Mouse (Mus musculus) ovary, postnatal 10 days (tissue): Measurements from ENCODE around the gene Gm10135.
"Not testable (repeated sequence)": the region's sequence is repeated elsewhere in the genome, so short reads cannot be mapped to it uniquely, and the experiment has no call there.

ENCODE experiments used
- DNase-seq: peaks from one replicate; pipeline ENCODE4 v3.0.0; 2022; ENCODE audit warnings: low spot score

The Gm10135 gene

DNA sequence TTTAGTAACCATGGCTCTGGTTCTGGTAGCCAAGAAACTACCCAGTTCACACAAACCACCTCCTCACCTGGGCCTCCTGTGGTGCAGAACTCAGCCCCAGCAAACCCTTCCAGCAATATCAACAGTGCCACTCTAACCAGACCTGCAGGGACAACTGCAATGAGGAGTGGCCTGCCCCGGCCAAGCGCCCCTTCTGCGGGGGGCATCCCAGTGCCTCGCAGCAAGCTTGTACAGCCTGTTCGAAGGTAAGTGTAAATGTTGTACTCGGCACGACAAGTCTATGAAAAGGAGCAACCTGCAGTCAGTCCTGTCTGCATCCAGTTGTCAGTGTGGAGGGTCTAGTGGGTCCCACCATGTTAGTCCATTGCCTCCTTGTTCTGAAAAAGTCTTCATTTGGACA is at the start of gene Gm10135:
Gene Gm10135, minus strand, starts transcription at position 101 of the 400 bp plus-strand sequence.
- DNase-seq = no peak

DNA sequence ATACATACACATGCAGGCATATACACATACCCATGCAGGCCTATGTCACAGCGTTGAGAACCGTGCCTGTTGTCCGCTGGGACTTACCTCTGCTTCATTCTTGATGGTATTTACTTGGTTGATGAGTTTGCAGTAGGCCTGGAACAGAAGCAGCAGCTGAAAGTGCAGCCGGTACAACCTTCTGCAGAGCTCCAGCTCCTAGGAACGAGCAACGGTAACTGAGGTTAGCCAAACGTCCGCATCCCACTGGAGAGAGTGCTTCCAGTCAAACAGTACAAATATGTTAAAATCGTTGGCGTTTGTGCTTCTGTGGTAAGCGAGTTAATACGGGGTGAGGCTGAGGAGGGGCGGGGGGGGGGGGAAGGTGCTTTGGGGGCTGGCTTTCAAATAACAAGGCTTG is 49.3 kb upstream of the Gm10135 start:
- no peak for DNase-seq

- no peak for DNase-seq
These were observed 40.2 kb upstream of the Gm10135 start for GRCm38 (mm10) chr5:73014745-73015144.

GRCm38 (mm10) chr5:73013611-73014287 is 39.2 kb upstream of the Gm10135 start:
- DNase-seq = not testable (repeated sequence)

- DNase-seq = not testable (repeated sequence)
These were observed 38.5 kb upstream of the Gm10135 start for GRCm38 (mm10) chr5:73012884-73013610.

- DNase-seq = not testable (repeated sequence)
These were observed 37.3 kb upstream of the Gm10135 start for GRCm38 (mm10) chr5:73011806-73012205.

DNA sequence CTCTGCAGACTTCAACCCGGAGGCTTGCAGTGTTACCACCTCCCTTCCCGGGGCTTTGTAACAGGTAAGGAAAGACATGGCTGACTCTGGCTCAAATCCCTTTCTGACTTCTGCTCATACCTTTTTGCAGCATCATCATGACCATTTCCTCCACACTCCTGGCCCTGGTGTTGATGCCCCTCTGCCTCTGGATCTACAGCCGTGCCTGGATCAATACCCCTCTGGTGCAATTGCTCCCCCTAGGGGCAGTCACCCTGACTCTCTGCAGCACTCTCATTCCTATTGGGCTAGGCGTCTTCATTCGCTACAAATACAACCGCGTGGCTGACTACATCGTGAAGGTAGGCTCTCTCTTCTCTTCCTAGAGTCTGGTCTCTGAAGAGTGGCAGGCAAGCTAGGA is 33.7 kb upstream of the Gm10135 start:
- not testable (repeated sequence) for DNase-seq

- DNase-seq = no peak
These were observed 33.1 kb upstream of the Gm10135 start for GRCm38 (mm10) chr5:73007582-73007959.

DNA sequence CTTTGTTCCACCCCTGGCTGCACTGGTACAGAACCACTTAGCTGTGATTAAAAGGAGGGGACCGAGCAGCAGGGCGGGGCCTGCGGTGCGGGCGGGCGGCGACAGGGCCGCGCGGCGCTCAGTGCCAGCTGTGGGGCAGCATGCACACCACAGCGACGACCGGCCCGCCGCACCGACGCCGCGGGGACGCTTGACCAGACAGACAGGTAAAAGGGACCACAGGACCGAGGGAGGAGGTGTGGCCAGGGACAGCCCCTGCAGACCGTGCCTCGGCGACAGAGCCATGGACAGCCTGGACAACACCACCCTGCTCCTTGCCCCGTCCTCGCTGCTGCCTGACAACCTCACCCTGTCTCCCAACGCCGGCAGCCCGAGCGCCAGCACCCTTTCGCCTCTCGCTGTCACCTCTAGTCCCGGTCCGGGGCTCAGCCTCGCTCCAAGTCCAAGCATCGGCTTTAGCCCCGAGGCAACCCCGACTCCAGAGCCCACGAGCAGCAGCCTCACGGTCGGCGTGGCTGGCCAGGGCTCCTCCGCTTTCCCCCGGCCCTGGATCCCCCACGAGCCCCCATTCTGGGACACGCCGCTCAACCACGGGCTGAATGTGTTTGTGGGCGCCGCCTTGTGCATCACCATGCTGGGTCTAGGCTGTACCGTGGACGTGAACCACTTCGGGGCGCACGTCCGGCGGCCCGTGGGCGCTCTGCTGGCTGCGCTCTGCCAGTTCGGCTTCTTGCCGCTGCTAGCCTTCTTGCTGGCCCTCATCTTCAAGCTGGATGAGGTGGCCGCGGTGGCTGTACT is 32.5 kb upstream of the Gm10135 start, which contains the start of gene Slc10a4:
Gene Slc10a4, plus strand, starts transcription at position 100 of the 798 bp plus-strand sequence.
- DNase-seq = no peak

DNA sequence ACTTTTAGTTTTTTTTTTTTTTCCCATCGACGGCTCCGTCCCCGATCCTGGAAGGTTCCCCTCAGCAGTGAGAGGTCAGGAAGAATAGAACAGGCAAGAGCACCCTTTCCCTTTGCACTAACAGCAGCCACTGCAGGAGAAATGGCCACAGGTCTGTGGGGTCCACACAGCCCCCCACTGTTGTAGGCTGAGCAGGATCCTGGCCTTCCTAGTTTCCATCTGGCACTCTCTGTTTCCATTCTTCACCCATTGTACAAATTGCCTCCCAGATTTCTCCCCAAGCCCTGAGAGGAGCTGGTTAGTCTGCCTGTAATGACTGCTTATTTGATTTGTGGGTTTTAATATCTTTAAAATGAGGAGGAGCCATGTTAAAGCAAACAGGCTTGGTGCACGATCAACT is 29.5 kb upstream of the Gm10135 start:
- no peak for DNase-seq

DNA sequence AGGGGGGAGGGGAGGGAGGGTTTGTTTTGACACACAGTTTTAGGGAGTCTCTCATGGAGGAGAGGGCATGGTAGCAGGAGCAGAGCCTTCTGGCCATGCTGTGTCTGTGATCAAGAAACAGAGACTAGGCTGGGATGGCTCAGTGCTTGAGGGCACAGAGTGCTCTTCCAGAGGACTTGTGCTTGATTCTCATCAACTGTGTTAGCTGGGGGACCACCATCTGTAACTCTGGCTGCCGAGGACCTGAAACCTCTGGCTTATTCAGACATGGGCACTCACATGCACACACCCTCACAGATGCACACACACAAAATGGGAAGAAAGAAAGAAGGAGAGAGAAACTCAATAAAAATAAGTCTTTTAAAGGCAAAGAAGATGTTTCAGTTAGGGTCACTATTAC is 24.0 kb upstream of the Gm10135 start:
- DNase-seq = not testable (repeated sequence)

GRCm38 (mm10) chr5:72995379-72995778 is 20.9 kb upstream of the Gm10135 start:
- DNase-seq = no peak

- no peak for DNase-seq
These were observed 20.4 kb upstream of the Gm10135 start for GRCm38 (mm10) chr5:72994928-72995327.

DNA sequence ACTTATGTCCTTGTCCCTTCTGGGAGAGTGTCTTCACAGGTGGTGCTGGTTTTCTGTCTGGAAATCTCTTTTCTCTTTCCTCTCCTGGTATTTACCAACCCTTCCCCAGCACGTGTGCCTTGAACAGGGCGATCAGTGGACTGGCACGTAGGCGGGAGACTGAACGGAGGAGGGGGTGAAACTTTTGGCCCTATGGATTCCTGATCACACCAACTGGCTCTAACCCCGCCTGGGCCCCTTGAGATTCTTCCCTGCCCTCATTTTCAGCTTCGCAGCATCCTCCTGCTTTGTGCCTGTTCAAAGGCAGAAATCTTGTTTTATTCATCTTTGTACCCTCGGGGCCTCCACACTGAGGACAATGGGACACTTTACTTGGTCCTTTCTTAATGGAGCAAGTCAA is 19.9 kb upstream of the Gm10135 start:
- DNase-seq = no peak

- no peak for DNase-seq
These were observed 18.0 kb upstream of the Gm10135 start for GRCm38 (mm10) chr5:72992474-72992873.

- no peak for DNase-seq
These were observed 15.3 kb upstream of the Gm10135 start for GRCm38 (mm10) chr5:72989756-72990155.

DNA sequence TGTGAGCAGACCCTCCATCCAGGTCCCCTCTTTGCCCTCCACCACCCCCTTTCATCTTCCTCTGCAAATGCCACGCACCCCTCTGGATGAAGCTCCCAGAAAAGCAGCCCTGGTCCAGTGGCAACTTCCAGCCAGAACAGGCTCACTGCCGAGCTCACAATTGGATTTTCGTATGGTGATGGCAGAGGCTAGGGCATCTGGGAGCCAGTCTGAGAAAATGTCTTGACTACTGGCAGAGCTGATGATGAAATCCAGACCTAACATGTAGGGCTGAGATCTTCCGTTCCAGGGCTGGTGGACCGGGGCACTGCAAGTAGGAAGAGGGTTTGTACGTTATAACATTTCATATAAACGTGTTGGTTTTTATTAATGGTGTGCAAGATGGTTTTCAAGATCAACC is 13.3 kb upstream of the Gm10135 start:
- DNase-seq = no peak

DNA sequence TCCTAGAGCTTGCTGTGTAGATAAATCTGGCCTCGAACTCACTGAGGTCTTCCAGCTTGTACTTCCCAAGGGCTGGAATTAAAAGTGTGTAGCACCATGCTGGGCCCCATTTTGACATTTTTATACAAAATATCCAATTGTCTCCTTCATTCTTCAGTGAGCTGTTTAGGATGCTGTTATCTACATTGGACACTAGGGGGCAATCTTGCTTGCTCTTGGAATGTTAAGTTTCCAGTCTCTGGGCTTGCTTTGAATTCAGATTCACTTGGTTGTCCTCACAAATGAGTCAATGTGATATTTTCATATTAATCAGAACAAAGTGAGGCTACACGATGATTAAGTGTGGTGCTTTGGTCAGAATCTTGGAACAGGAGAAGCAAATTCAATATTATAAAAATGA is 9.6 kb upstream of the Gm10135 start:
- DNase-seq = no peak

DNA sequence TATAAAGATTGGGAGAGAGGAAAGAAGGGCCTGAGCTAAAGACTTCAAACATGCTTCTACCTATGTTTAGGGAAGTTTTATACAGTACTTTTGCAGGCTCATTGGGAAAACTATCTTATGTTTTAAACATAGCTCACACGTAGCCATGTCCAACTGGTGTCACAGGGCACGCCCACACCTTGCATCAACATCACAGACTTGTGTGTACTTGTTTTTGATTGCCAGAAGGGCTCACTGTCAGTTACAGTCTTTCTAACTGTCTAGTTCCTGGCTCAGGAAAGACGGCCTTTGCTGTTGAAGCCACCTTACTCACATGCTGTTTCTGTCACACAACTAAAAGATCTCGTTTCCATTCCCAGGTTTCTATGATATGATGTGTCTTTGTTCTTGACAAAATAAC is 2.0 kb upstream of the Gm10135 start:
- no peak for DNase-seq

GRCm38 (mm10) chr5:72975996-72976395 is 1.5 kb upstream of the Gm10135 start:
- no peak for DNase-seq

GRCm38 (mm10) chr5:72972934-72973333 is 1.6 kb downstream of the Gm10135 start:
- no peak for DNase-seq

DNA sequence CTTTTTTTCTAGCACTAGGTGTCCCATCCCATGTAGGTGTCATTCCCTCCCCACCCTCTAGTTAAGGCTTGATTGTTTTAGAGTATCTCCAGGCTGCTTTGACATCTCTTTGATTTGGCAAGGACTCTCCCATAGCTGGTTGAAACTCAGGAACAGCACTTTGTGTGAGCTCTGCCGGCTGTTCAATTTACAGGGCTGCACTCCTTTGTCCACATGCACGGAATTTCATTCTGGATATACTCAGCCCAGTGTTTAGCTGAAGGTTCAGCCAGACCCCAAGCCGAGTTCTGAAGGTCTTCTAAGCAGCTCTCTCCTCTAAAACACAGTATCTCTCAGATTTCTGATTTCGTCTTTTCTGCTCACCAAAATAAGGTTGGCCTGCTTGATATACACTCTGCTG is 2.1 kb downstream of the Gm10135 start:
- DNase-seq = no peak

- no peak for DNase-seq
These were observed 8.8 kb downstream of the Gm10135 start for GRCm38 (mm10) chr5:72965706-72966105.
